Mouse (Mus musculus): ENCODE results near the gene Cbx2.

DNA sequence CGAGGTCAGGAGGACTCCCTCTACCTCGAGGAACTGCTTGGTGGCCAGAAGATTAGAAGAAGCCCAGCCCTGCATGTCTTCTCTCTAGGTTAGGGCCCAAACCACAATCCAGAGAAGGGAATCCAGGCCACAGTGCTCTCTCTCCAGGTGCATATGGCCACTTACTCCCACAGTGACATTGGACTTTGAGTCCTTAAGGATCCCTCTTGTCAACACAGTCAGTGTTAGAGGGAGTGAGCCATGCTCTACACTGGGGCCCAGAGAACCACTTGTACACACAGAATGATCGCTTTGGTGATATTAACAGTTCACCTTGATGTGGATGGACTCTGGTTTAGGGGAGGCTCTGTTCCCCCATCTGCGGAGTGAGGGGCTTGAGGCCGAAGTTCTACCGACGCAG is 49.5 kb downstream of the Cbx2 start:
- TF ChIP-seq POLR2A (IDR thresholded peaks at IDR 0.05; ENCODE audit: low read depth, low read length): no peak
- no peak for TF ChIP-seq CTCF (IDR thresholded peaks at IDR 0.05; ENCODE audit: extremely low read depth, insufficient read depth, insufficient read length, insufficient replicate concordance)
